ENCODE assay signal across 22 mouse cellular contexts in the genomic region with DNA sequence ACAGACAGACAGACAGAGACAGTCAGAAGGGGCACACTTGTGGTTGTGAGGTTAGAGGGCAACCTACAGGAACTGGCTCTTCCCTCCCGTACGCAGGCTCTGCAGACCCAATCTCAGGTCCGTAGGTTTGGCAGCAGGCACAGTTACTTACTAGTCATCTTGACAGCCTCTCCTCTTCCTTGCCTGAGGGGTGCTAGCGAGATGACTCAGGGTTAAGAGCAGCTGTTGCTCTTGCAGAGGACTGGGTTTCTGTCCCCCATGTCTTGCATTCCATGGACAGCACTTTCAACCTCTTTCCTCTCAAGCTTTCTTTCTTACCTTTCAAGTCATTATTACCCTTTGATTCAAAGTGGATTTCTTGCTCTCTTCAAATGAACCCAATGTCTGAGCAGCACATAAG. TPM values are rescaled to one million over a fixed set of nuclear protein-coding genes. Genes with fewer than 3 reads are reported as not detected.
DNase-seq lines count a peak whose midpoint lies in the region; TF ChIP-seq lines count a peak whose summit lies in the region.
"Had no signal": no experiment of that assay in that cellular context is flagged by ENCODE, and none has a peak within 500 bp of the region (broad histone marks: within the 10 kb centered on the region; RNA-seq: fewer than 3 reads in every experiment).

No protein-coding gene starts in this region.

- H3K79me2 ChIP-seq in myocyte (ENCODE audit: control insufficient read depth, insufficient read depth), result no peaks in the 10 kb centered on the region

- H3K4me2 ChIP-seq in myocyte (ENCODE audit: low read depth), result no peak overlapping the region
- H3K4me2 ChIP-seq: embryonic facial prominence, embryonic 13.5 days; embryonic facial prominence, embryonic 15.5 days; forebrain, embryonic 12.5 days had no signal

- no peak overlapping the region for H3ac ChIP-seq in myocyte (ENCODE audit: control insufficient read depth, insufficient read length)

- DNase-seq in thymus, postnatal 0 days (ENCODE audit: low spot score), result peak; percentile 23
- DNase-seq in thymus, postnatal 14 days, result no peak
- peak; percentile 79 for DNase-seq in 3T3-L1 (ENCODE audit: low read depth, low spot score)
- peak; percentile 40 for DNase-seq in NIH3T3 (ENCODE audit: low read depth)
- no peak for DNase-seq in right cerebral cortex, postnatal 4 days
- no peak for DNase-seq in kidney, postnatal 10 days
- DNase-seq: adrenal gland, adult 8-10 months; adrenal gland, postnatal 25 days; cerebellum, adult 11 months; cerebellum, adult 18-20 months; cerebellum, adult 8-10 months; cerebellum, adult 9-11 months; cerebellum, postnatal 36 days; embryo, embryonic 11 days had no signal

- no peak for TF ChIP-seq POLR2A in myocyte (IDR thresholded peaks at IDR 0.05; ENCODE audit: insufficient read length, low read depth)

- H3K27me3 ChIP-seq in myocyte (ENCODE audit: control insufficient read depth, insufficient read depth, insufficient read length), result no peaks in the 10 kb centered on the region
- H3K27me3 ChIP-seq: CH12.LX; embryonic facial prominence, embryonic 13.5 days; embryonic facial prominence, embryonic 15.5 days had no signal

- H3K4me3 ChIP-seq in myocyte, result no peak overlapping the region
- H3K4me3 ChIP-seq: embryonic facial prominence, embryonic 13.5 days; embryonic facial prominence, embryonic 15.5 days; erythroblast, embryonic 14.5 days; forebrain, embryonic 10.5 days; forebrain, embryonic 12.5 days had no signal

- no peaks in the 10 kb centered on the region for H3K36me3 ChIP-seq in myocyte (ENCODE audit: control insufficient read depth, insufficient read depth)
- H3K36me3 ChIP-seq: embryonic facial prominence, embryonic 13.5 days; embryonic facial prominence, embryonic 15.5 days; forebrain, embryonic 10.5 days; forebrain, embryonic 12.5 days; G1E had no signal

TF ChIP-seq in myocyte, 11 proteins besides CTCF, POLR2A, EP300 and RAD21:
- peak; percentile 13 to 79 (median 47) for TF ChIP-seq MYOG (IDR thresholded peaks at IDR 0.05; ENCODE audit: control insufficient read depth in 1 of 3, insufficient read depth in 1 of 3, insufficient read length in 2 of 3, low read depth in 2 of 3)
- TF ChIP-seq MYOD1 (IDR thresholded peaks at IDR 0.05; ENCODE audit: control insufficient read depth in 1 of 3, insufficient read length in 2 of 3, low read depth in 2 of 3), result peak in 2 of 3 experiments; percentile 66 to 74
- no peak for TF ChIP-seq TCF3 (IDR thresholded peaks at IDR 0.05; ENCODE audit: insufficient read length, low read depth)

RNA-seq across cellular contexts. Expression of a gene that starts 33.7 kb away (rescaled TPM):
- 87.6 and 94.0 TPM in 2 replicates for polyA plus RNA-seq in thymus, postnatal 0 days (2015; fragmentation: Nextera tagmentation; extraction: Ambion mirVana)
- 0.47 TPM for polyA plus RNA-seq in myocyte (2012; fragmentation: generic; extraction: Trizol)
- polyA plus RNA-seq: erythroblast, embryonic 14.5 days had no signal

RNA-seq across cellular contexts. Expression of a gene that starts 40.3 kb away (rescaled TPM):
- 536 and 645 TPM in 2 replicates for polyA plus RNA-seq in thymus, postnatal 0 days (2015; fragmentation: Nextera tagmentation; extraction: Ambion mirVana)
- 147 TPM for polyA plus RNA-seq in myocyte (2012; fragmentation: generic; extraction: Trizol)

RNA-seq across cellular contexts. Expression of a gene that starts 53.1 kb away (rescaled TPM):
- 58.9 and 64.1 TPM in 2 replicates for polyA plus RNA-seq in thymus, postnatal 0 days (2015; fragmentation: Nextera tagmentation; extraction: Ambion mirVana)
- polyA plus RNA-seq in myocyte (2012; fragmentation: generic; extraction: Trizol), result 11.7 TPM

Comparison
In these comparisons a context has a peak if more than half of its experiments do, and no peak if none do; other contexts are left out.
1. DNase-seq: peak in thymus, postnatal 0 days (single experiment), 3T3-L1 (single experiment) and NIH3T3 (single experiment); none in thymus, postnatal 14 days (single experiment), right cerebral cortex, postnatal 4 days (single experiment) and kidney, postnatal 10 days (single experiment).
2. RNA of a gene that starts 33.7 kb away (polyA plus RNA-seq): 87.6 to 94.0 TPM in thymus, postnatal 0 days; 0.47 TPM in myocyte (single experiment); every median in the first group is over 10 times any median in the second.